Mouse (Mus musculus) leukemia stem cell, adult 10-12 weeks (primary cell): Measurements from ENCODE around the gene Prmt3. TPM values are rescaled to one million over a fixed set of nuclear protein-coding genes. Genes with fewer than 3 reads are reported as not detected.

Experiments
- polyA plus RNA-seq: library from polyadenylated mRNA; stranded (reverse); fragments of >175 nt; gene quantifications from 2 replicates; pipeline ENCODE4 v1.2.3, GENCODE M21; 2012; ENCODE audit warnings: low replicate concordance

Prmt3 gene
- 52.0 and 75.9 TPM in 2 replicates for polyA plus RNA-seq

DNA sequence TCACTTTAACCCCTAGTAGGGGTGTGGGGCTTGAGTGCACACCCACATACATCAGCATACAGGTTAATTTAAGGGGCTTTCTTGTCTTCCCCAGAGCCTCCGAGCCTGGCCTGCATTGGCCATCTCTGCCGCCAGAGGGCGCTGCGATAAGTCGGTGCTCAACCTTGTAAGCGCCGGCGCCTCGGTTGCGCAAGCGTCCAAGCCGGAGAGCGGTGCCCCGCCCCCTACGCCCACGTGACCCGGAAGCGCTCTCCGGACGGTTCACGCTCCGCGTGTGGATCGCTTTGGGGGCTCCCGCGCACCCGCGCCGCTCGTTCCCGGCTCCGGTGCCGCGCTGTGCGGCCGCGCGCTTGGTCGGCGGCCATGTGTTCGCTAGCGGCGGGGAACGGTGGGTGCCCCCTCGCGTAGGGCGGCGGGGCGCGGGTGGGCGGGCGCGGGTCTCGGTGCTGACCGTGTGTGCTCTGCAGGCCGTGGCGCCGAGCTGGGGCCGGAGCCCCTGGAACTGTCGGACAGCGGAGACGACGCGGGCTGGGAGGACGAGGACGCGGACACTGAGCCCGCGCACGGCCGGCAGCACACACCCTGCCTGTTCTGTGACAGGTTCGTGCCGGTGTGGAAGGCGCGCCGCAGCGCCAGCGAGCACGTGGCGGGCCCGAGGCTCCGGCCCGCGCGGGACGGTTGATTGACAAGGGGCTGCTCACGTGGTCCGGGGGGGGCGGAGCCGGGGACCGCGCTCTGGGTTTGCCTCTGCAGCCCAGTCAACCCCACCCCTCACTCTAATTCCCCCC lies at the start of gene Prmt3:
Gene Prmt3 (plus strand): TSS at position 233 of the 788 bp plus-strand sequence.

DNA sequence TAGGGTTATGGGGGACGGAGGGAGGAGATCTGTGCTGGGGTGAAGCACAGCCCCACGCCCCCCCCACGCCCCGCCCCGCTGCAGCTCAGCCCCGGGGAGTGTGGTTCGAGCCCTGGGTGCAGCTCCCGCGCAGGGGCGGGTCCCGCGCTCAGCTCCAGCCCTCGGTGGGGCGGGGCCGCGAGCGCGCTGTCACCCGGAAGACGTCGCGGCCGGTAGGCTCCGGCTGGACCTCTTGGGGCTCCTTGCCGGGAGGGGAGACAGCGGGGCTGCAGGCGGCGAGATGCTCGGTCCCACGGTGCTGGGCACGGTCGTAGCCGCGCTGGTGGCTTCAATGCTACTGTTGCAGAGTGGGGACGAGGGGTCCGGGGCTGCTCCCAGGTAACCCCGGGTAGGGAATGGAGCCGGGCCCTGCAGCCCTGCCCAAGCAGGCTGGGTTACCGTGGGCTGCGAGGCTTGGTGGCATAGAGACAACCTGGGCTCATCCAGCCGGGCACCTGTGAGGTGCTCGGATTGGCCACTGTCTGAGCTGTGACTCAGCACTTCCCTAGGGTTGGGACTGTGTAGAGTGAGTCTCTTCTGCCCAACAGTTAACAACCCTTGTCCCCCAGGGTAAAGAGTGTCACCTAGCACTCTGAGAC lies 19.1 kb upstream of the Prmt3 start, which contains the start of gene Htatip2:
Gene Htatip2 (plus strand): TSS at position 182 of the 638 bp plus-strand sequence.

Other genes with a start within 250 kb of the Prmt3 start
- not detected in 2 replicates for gene Dbx1, start 141.5 kb upstream of the Prmt3 start, polyA plus RNA-seq
- 4.0 and 4.9 TPM in 2 replicates for gene Htatip2, start 19.2 kb upstream of the Prmt3 start, polyA plus RNA-seq
- not detected in 2 replicates for gene Slc6a5, start 131.8 kb downstream of the Prmt3 start, polyA plus RNA-seq
- not detected in 2 replicates for gene Nell1, start 196.5 kb downstream of the Prmt3 start, polyA plus RNA-seq